Mouse (Mus musculus) E14TG2a.4 (cell line): ENCODE measurements around the gene Prss53.

Experiments
- H3K27me3 ChIP-seq: 2 replicates; pipeline ENCODE4 v1.6.1; 2014; ENCODE audit warnings: low read length, control low read depth; ENCODE audit not compliant: insufficient read depth
- H3K36me3 ChIP-seq: 2 replicates; pipeline ENCODE4 v1.6.1; 2014; ENCODE audit warnings: low read length, control low read depth; ENCODE audit not compliant: insufficient read depth
- H3K4me1 ChIP-seq: replicated peaks from 2 replicates; pipeline ENCODE4 v1.6.1; 2014; ENCODE audit warnings: low read depth, low read length, control low read depth
- H3K4me3 ChIP-seq: replicated peaks from 2 replicates; pipeline ENCODE4 v1.5.1; 2014; ENCODE audit warnings: mild to moderate bottlenecking, low read length
- H3K9me3 ChIP-seq: 2 replicates; pipeline ENCODE4 v1.6.1; 2014; ENCODE audit warnings: low read length, control low read depth
- CTCF ChIP-seq: conservative IDR thresholded peaks from 2 replicates; pipeline ENCODE4 v1.5.1; 2014; ENCODE audit warnings: low read length
- NANOG ChIP-seq: IDR thresholded peaks from 2 replicates; pipeline ENCODE4 v1.6.1; 2014; ENCODE audit warnings: borderline replicate concordance, low read length, mixed read lengths
- POU5F1 ChIP-seq: IDR thresholded peaks from 2 replicates; pipeline ENCODE4 v1.6.1; 2014; ENCODE audit warnings: low read length, borderline replicate concordance

The Prss53 gene

DNA sequence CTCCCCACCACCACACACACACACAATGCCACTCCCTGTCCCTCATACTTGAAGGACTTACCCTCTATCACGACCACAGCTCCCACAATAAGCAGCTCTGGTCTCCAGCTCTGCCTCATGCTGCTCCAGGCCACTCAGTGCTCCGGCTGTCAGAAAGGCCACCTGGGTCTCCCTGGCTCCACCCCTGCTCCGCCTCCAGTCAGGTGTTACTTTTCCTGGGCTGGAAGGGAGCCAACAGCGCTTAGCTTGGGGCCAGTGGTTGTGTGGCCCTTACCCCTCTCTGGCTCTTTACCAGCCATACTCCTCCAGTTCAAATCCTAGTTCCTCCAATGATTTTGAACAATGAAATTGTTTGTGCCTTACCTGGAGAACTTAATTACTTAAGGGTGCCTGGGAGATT is at the start of gene Prss53:
TSS of gene Prss53 (minus strand) at position 173 of the 400 bp plus-strand sequence.
- TF ChIP-seq POU5F1, result no peak
- no peak for TF ChIP-seq CTCF
- TF ChIP-seq NANOG, result no peak
- Histone ChIP-seq H3K9me3 (no peaks in the 10 kb centered on the region), H3K4me1 (peaks cover 62% of the 10 kb centered on the region)

DNA sequence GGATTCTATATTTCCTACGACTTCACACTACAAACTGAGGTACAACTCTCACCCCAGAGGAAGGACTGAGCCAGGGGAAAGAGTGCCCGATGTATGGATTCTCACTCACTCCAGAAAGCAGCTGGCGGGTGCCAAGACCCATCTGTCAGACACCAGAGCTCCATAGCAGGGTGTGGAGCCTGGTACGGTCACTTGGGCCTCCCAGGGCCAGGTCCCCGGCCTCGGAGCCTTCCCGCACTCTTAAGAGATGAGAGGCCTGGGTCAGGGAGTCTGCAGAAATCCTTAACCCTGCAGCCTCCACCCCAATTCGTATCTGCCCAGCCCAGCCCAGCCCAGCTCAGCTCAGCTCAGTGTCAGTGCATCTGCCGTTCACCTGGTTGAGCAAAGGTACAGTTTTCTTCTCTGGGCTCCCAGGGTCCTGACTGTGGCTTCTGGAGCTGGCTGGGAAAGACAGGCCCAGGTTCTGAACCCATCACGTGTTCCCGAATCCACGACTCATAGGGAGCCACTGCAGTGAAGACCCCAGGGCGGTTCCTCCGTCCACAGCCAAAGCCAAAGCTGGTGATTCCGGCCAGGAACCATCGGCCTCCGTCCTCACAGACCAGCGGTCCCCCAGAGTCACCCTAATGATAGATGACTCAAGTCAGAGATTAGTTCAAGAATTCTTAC is 45.6 kb upstream of the Prss53 start:
- H3K36me3 ChIP-seq, result no peaks in the 10 kb centered on the region
- H3K4me3 ChIP-seq, result peak overlapping the region; percentile 94
- 0 out of 2 replicates have a peak, but pooled peaks cover 3% of the 10 kb centered on the region for H3K27me3 ChIP-seq
- no peaks in the 10 kb centered on the region for H3K9me3 ChIP-seq
- no peak for TF ChIP-seq NANOG
- no peak for TF ChIP-seq CTCF
- H3K4me1 ChIP-seq, result peaks cover 49% of the 10 kb centered on the region

More for the DNA sequence above, at the start of gene Prss53:
- no peaks in the 10 kb centered on the region for H3K27me3 ChIP-seq
- H3K36me3 ChIP-seq, result peaks cover 87% of the 10 kb centered on the region
- H3K4me3 ChIP-seq, result no peak within 1 kb of the TSS

GRCm38 (mm10) chr7:127935748-127936159 is 45.0 kb upstream of the Prss53 start:
- Histone ChIP-seq H3K4me3 (peak overlapping the region; percentile 94), H3K27me3 (no peaks in the 10 kb centered on the region), H3K36me3 (no peaks in the 10 kb centered on the region), H3K9me3 (no peaks in the 10 kb centered on the region), H3K4me1 (peaks cover 55% of the 10 kb centered on the region)
- TF ChIP-seq CTCF, result no peak
- TF ChIP-seq POU5F1, result no peak
- TF ChIP-seq NANOG, result no peak

DNA sequence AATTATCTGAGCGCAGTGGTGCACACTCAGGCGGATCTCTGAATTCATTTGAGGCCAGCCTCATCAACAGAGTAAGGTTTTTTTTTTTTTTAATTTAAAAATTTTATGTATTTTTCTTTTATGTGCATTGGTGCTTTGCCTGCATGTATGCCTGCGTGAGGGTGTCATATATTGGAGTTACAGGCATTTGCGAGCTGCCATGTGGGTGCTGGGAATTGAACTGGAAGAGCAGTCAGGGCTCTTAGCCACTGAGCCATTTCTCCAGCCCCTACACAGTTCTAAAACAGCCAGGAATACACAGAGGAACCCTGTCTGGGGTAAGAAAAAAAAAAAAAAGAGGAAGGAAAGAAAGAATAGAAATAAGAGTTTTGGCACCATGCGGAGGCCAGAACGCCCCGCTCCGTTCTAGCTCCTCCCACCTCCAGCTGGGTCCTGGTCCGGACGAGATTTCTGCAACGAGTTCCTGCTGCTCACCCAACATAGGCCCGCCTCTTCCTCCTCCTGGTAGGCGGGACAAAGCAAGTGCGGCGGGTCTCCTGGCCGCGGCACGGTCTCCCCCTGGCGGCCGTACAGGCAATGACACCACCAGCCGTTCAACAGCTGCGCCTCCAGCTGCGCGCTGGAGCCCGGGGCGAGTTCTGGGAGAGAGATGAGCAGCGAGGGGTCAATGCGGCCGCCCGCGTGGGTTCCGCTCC is 44.4 kb upstream of the Prss53 start:
- no peaks in the 10 kb centered on the region for H3K9me3 ChIP-seq
- TF ChIP-seq CTCF (peak; percentile 65), NANOG (no peak), POU5F1 (no peak)
- peak overlapping the region; percentile 94 for H3K4me3 ChIP-seq
- no peaks in the 10 kb centered on the region for H3K36me3 ChIP-seq
- H3K4me1 ChIP-seq, result peaks cover 61% of the 10 kb centered on the region
- no peaks in the 10 kb centered on the region for H3K27me3 ChIP-seq

- no peaks in the 10 kb centered on the region for H3K36me3 ChIP-seq
- H3K9me3 ChIP-seq, result no peaks in the 10 kb centered on the region
- H3K4me3 ChIP-seq, result peak overlapping the region; percentile 94
- H3K4me1 ChIP-seq, result peaks cover 72% of the 10 kb centered on the region
- TF ChIP-seq NANOG, result no peak
- no peak for TF ChIP-seq CTCF
- no peak for TF ChIP-seq POU5F1
- H3K27me3 ChIP-seq, result peaks cover 2% of the 10 kb centered on the region; the same call in 1 of the 2 replicates
Measured at GRCm38 (mm10) chr7:127934075-127934474, 43.3 kb upstream of the Prss53 start.

GRCm38 (mm10) chr7:127932273-127933031 is 41.7 kb upstream of the Prss53 start:
- Histone ChIP-seq H3K36me3 (peaks cover 5% of the 10 kb centered on the region), H3K4me3 (peak overlapping the region; percentile 94), H3K4me1 (peaks cover 87% of the 10 kb centered on the region), H3K27me3 (peaks cover 2% of the 10 kb centered on the region; the same call in 1 of the 2 replicates), H3K9me3 (peaks cover 4% of the 10 kb centered on the region; the same call in 1 of the 2 replicates)
- TF ChIP-seq CTCF, result peak; percentile 26; the same call in 1 of the 2 replicates
- no peak for TF ChIP-seq POU5F1
- peak; percentile 73 for TF ChIP-seq NANOG

DNA sequence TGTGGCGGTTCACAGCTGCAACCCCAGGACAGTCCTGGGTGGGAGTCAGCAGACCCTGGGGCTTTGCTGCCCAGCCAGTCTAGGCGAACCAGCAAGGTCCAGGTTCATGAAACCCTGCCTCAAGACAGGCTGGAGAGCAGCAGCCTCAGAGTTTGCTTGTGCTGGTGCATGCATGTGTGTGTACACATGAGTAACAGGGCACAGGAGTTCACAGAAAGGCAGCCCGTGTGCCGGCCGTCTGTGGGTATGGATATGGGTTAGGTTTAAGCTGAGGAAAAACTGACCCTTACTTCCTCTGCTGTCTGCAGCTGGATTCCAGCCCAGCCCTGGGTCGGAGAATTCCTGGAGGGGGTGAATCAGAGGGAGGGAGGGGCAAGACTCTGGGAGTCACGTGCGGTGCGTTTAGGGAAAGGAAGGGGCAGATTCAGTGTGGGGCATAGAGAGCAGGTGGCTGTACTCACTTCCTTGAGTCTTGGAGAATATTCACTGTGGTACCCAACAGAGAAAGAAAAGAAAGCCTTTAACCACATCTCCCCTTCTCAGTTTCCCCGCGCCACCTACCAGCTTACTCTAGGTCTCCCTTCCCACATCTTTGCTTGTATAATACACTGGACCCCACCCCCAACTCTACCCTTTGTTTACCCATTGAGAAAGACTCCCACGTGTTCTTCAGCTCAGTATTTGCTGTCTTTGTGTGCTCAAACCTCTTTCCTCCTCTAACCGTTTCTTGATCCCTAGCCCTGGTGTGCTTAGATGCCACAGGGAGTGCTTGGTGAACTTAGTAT is 40.8 kb upstream of the Prss53 start:
- H3K4me3 ChIP-seq, result peak overlapping the region; percentile 94
- TF ChIP-seq POU5F1 (no peak), NANOG (no peak), CTCF (no peak)
- H3K36me3 ChIP-seq, result peaks cover 14% of the 10 kb centered on the region
- H3K4me1 ChIP-seq, result peaks cover 88% of the 10 kb centered on the region
- H3K9me3 ChIP-seq, result peaks cover 6% of the 10 kb centered on the region; the same call in 1 of the 2 replicates
- H3K27me3 ChIP-seq, result peaks cover 2% of the 10 kb centered on the region; the same call in 1 of the 2 replicates
